Comparison of ENCODE assay signal across 8 mouse cellular contexts in genomic region chr4:49843787-49844186, GRCm38 (mm10). TPM values are rescaled to one million over a fixed set of nuclear protein-coding genes. Genes with fewer than 3 reads are reported as not detected.
A peak's percentile ranks its signal among the peaks of the same experiment; 100 is the strongest.
DNase-seq lines count a peak whose midpoint lies in the region; ATAC-seq and TF ChIP-seq lines count a peak whose summit lies in the region.

No protein-coding gene starts in this region.

- H3K9me3 ChIP-seq in heart, embryonic 16.5 days (replicated peaks; ENCODE audit: control insufficient read depth, low read length) = no peaks in the 10 kb centered on the region
- H3K9me3 ChIP-seq in embryonic facial prominence, embryonic 13.5 days = no peaks in the 10 kb centered on the region
- no peaks in the 10 kb centered on the region for H3K9me3 ChIP-seq in limb, embryonic 15.5 days

- no peak for TF ChIP-seq CTCF in lung, adult 2 months (IDR thresholded peaks at IDR 0.05; ENCODE audit: insufficient read depth, low read length)

- peaks cover 30% of the 10 kb centered on the region for H3K27me3 ChIP-seq in heart, embryonic 16.5 days (ENCODE audit: control insufficient read depth, insufficient read depth, low read length)
- peaks cover 61% of the 10 kb centered on the region for H3K27me3 ChIP-seq in embryonic facial prominence, embryonic 13.5 days
- H3K27me3 ChIP-seq in limb, embryonic 15.5 days = peaks cover 29% of the 10 kb centered on the region

- 20% methylated on average over 6 of the region's 6 CpGs for WGBS in heart, embryonic 16.5 days
- WGBS in embryonic facial prominence, embryonic 13.5 days = 9% methylated on average over 6 of the region's 6 CpGs
- WGBS in limb, embryonic 15.5 days = 10% methylated on average over 6 of the region's 6 CpGs
- 20% methylated on average over 6 of the region's 6 CpGs for WGBS in lung, adult 2 months

- 0 out of 2 replicates have a peak, but pooled peaks cover 4% of the 10 kb centered on the region for H3K4me1 ChIP-seq in heart, embryonic 16.5 days (ENCODE audit: control insufficient read depth, insufficient read depth, low read length)
- H3K4me1 ChIP-seq in embryonic facial prominence, embryonic 13.5 days = peaks cover 12% of the 10 kb centered on the region
- peaks cover 17% of the 10 kb centered on the region for H3K4me1 ChIP-seq in limb, embryonic 15.5 days
- H3K4me1 ChIP-seq in lung, adult 2 months (ENCODE audit: control insufficient read depth, insufficient read depth, low read length) = no peaks in the 10 kb centered on the region

- 0 out of 2 replicates have a peak, but pooled peaks have one; percentile 32 for ATAC-seq in heart, embryonic 16.5 days (replicated peaks; ENCODE audit: extremely low read depth, insufficient read depth, low FRiP score)
- ATAC-seq in embryonic facial prominence, embryonic 13.5 days (ENCODE audit: insufficient number of reproducible peaks, insufficient read depth, low FRiP score, low TSS enrichment, low read depth) = 0 out of 2 replicates have a peak, but pooled peaks have one; percentile 39
- no peak for ATAC-seq in limb, embryonic 15.5 days (ENCODE audit: insufficient number of reproducible peaks, low FRiP score, low TSS enrichment, low read depth)

- no peak for TF ChIP-seq POLR2A in lung, adult 2 months (IDR thresholded peaks at IDR 0.05; ENCODE audit: borderline replicate concordance, extremely low read depth, low read depth, low read length)

- DNase-seq in heart, postnatal 4 days = no peak
- peak; percentile 10 for DNase-seq in Muller cell, postnatal 12 days (ENCODE audit: inconsistent ontology term)
- DNase-seq in c-Kit-positive CD71-positive TER-119-positive erythroid progenitor cells, embryonic 14.5 days (ENCODE audit: low spot score) = no peak
- DNase-seq in liver = no peak
- DNase-seq in lung, adult 2 months = no peak

- no peak overlapping the region for H3K4me3 ChIP-seq in heart, embryonic 16.5 days (ENCODE audit: low read length)
- peak overlapping the region; percentile 58 for H3K4me3 ChIP-seq in embryonic facial prominence, embryonic 13.5 days
- H3K4me3 ChIP-seq in limb, embryonic 15.5 days = peak overlapping the region; percentile 54
- no peak overlapping the region for H3K4me3 ChIP-seq in lung, adult 2 months (replicated peaks; ENCODE audit: extremely low read depth, low read depth, low read length)

- H3K4me2 ChIP-seq in heart, embryonic 16.5 days (ENCODE audit: low read depth, low read length) = peak overlapping the region; percentile 82
- peak overlapping the region; percentile 96 for H3K4me2 ChIP-seq in embryonic facial prominence, embryonic 13.5 days
- peak overlapping the region; percentile 94 for H3K4me2 ChIP-seq in limb, embryonic 15.5 days

- H3K36me3 ChIP-seq in heart, embryonic 16.5 days (ENCODE audit: control insufficient read depth, insufficient read depth) = no peaks in the 10 kb centered on the region
- H3K36me3 ChIP-seq in embryonic facial prominence, embryonic 13.5 days = no peaks in the 10 kb centered on the region
- H3K36me3 ChIP-seq in limb, embryonic 15.5 days = no peaks in the 10 kb centered on the region

- no peak overlapping the region for H3K9ac ChIP-seq in heart, embryonic 16.5 days (ENCODE audit: low read length)
- H3K9ac ChIP-seq in embryonic facial prominence, embryonic 13.5 days = no peak overlapping the region
- H3K9ac ChIP-seq in limb, embryonic 15.5 days = no peak overlapping the region

- H3K27ac ChIP-seq in heart, embryonic 16.5 days (ENCODE audit: low read length) = no peak overlapping the region
- no peak overlapping the region for H3K27ac ChIP-seq in embryonic facial prominence, embryonic 13.5 days
- H3K27ac ChIP-seq in limb, embryonic 15.5 days = no peak overlapping the region

RNA-seq across cellular contexts. Expression of gene Grin3a, which starts 1.8 kb away (rescaled TPM):
- 0.21 and 0.26 TPM in 2 replicates for polyA plus RNA-seq in heart, embryonic 16.5 days (2015; fragmentation: Nextera tagmentation; extraction: Ambion mirVana)
- total RNA-seq in heart, postnatal 4 days (2021) = under 1 TPM; 0.19 to 0.25 TPM
- polyA plus RNA-seq in embryonic facial prominence, embryonic 13.5 days (2015; fragmentation: Nextera tagmentation; extraction: Ambion mirVana) = 1.4 and 2.0 TPM in 2 replicates
- polyA plus RNA-seq in limb, embryonic 15.5 days (2015; fragmentation: Nextera tagmentation; extraction: Ambion mirVana) = 3.7 and 3.8 TPM in 2 replicates
- 0.05 and 0.08 TPM in 2 replicates for polyA plus RNA-seq in lung, adult 2 months (2012; rRNA removed)

Comparison
In these comparisons a context has a peak if more than half of its experiments do, and no peak if none do; other contexts are left out.
1. H3K4me3 ChIP-seq: peak in embryonic facial prominence, embryonic 13.5 days (single experiment) and limb, embryonic 15.5 days (single experiment); none in heart, embryonic 16.5 days (single experiment) and lung, adult 2 months (single experiment).
2. Peak in every context shown above with its lines, with median percentiles within 50 percentile points of each other: H3K4me2 ChIP-seq.